Mouse (Mus musculus) 416B (cell line): Measurements from ENCODE around the gene Cngb1.

Experiments used
- DNase-seq: peaks from one replicate; pipeline ENCODE4 v3.0.0; 2011; ENCODE audit warnings: low read depth

Cngb1 gene

GRCm38 (mm10) chr8:95306431-95306830, at the start of gene Cngb1:
Gene Cngb1 (minus strand): TSS chr8:95306585.
- no peak for DNase-seq

- DNase-seq: no peak
Measured at GRCm38 (mm10) chr8:95354606-95355005, 48.2 kb upstream of the Cngb1 start.

- DNase-seq: no peak
Measured at GRCm38 (mm10) chr8:95352871-95353866, 46.8 kb upstream of the Cngb1 start.

GRCm38 (mm10) chr8:95352151-95352870, 45.9 kb upstream of the Cngb1 start, which contains the start of gene Mmp15:
Gene Mmp15 (plus strand): TSS chr8:95352268.
- no peak for DNase-seq

GRCm38 (mm10) chr8:95351461-95351860, 45.1 kb upstream of the Cngb1 start:
- DNase-seq: no peak

- DNase-seq: peak; percentile 53
Measured at GRCm38 (mm10) chr8:95348811-95349630, 42.6 kb upstream of the Cngb1 start.

- peak; percentile 26 for DNase-seq
Measured at GRCm38 (mm10) chr8:95348356-95348755, 42.0 kb upstream of the Cngb1 start.

GRCm38 (mm10) chr8:95346643-95347545, 40.5 kb upstream of the Cngb1 start:
- peak; percentile 67 for DNase-seq

- DNase-seq: no peak
Measured at GRCm38 (mm10) chr8:95344668-95345067, 38.3 kb upstream of the Cngb1 start.

- no peak for DNase-seq
Measured at GRCm38 (mm10) chr8:95341721-95342120, 35.3 kb upstream of the Cngb1 start.

- DNase-seq: no peak
Measured at GRCm38 (mm10) chr8:95336363-95336762, 30.0 kb upstream of the Cngb1 start.

- peak; percentile 73 for DNase-seq
Measured at GRCm38 (mm10) chr8:95335706-95336105, 29.3 kb upstream of the Cngb1 start.

GRCm38 (mm10) chr8:95332437-95333199, 26.2 kb upstream of the Cngb1 start:
- DNase-seq: peak; percentile 41

- peak; percentile 97 for DNase-seq
Measured at GRCm38 (mm10) chr8:95331720-95332436, 25.5 kb upstream of the Cngb1 start, which contains the start of the genes Zfp319 and Usb1. Gene Zfp319 (minus strand): TSS chr8:95331950. Gene Usb1 (plus strand): TSS chr8:95332284.

GRCm38 (mm10) chr8:95331156-95331719, 24.9 kb upstream of the Cngb1 start:
- DNase-seq: peak; percentile 73

GRCm38 (mm10) chr8:95330367-95330766, 24.0 kb upstream of the Cngb1 start:
- no peak for DNase-seq

GRCm38 (mm10) chr8:95327866-95328465, 21.6 kb upstream of the Cngb1 start:
- no peak for DNase-seq

GRCm38 (mm10) chr8:95326822-95327221, 20.4 kb upstream of the Cngb1 start:
- DNase-seq: no peak
